Mouse (Mus musculus): ENCODE results near the gene Nckap1l.

GRCm38 (mm10) chr15:103535786-103536185 lies 82.2 kb downstream of the Nckap1l start:
- TF ChIP-seq CTCF (IDR thresholded peaks at IDR 0.05) (no peak), POLR2A (IDR thresholded peaks at IDR 0.05; ENCODE audit: insufficient read depth, low read depth, low read length) (no peak)
